Mouse (Mus musculus) lung, postnatal 36 days (tissue): ENCODE results near the gene Mvb12b.

Experiments
- DNase-seq: peaks from one replicate; pipeline ENCODE4 v3.0.0; 2022; ENCODE audit warnings: mixed read lengths

Gene Mvb12b

GRCm38 (mm10) chr2:33884623-33885263 is 3.0 kb downstream of the Mvb12b start:
- no peak for DNase-seq

GRCm38 (mm10) chr2:33879223-33879622 is 8.5 kb downstream of the Mvb12b start:
- DNase-seq = no peak

- DNase-seq = no peak
Measured at GRCm38 (mm10) chr2:33878437-33878836, 9.3 kb downstream of the Mvb12b start.

GRCm38 (mm10) chr2:33877663-33878360 is 9.9 kb downstream of the Mvb12b start:
- no peak for DNase-seq

GRCm38 (mm10) chr2:33876529-33877290 is 11.0 kb downstream of the Mvb12b start:
- DNase-seq = peak; percentile 64

GRCm38 (mm10) chr2:33875594-33875993 is 12.2 kb downstream of the Mvb12b start:
- no peak for DNase-seq

GRCm38 (mm10) chr2:33874856-33875576 is 12.7 kb downstream of the Mvb12b start:
- peak; percentile 72 for DNase-seq

GRCm38 (mm10) chr2:33874367-33874766 is 13.4 kb downstream of the Mvb12b start:
- peak; percentile 77 for DNase-seq

- DNase-seq = no peak
Measured at GRCm38 (mm10) chr2:33873501-33873900, 14.2 kb downstream of the Mvb12b start.

GRCm38 (mm10) chr2:33872841-33873271 is 14.9 kb downstream of the Mvb12b start:
- DNase-seq = peak; percentile 76

- DNase-seq = no peak
Measured at GRCm38 (mm10) chr2:33871181-33871520, 16.6 kb downstream of the Mvb12b start.

- peak; percentile 90 for DNase-seq
Measured at GRCm38 (mm10) chr2:33870369-33871180, 17.2 kb downstream of the Mvb12b start.

- DNase-seq = no peak
Measured at GRCm38 (mm10) chr2:33869689-33870343, 17.9 kb downstream of the Mvb12b start.

- DNase-seq = no peak
Measured at GRCm38 (mm10) chr2:33868996-33869688, 18.6 kb downstream of the Mvb12b start.

- no peak for DNase-seq
Measured at GRCm38 (mm10) chr2:33868322-33868721, 19.4 kb downstream of the Mvb12b start.

GRCm38 (mm10) chr2:33856746-33857145 is 31.0 kb downstream of the Mvb12b start:
- no peak for DNase-seq

GRCm38 (mm10) chr2:33853011-33853976 is 34.5 kb downstream of the Mvb12b start:
- DNase-seq = no peak

- DNase-seq = no peak
Measured at GRCm38 (mm10) chr2:33847196-33847834, 40.4 kb downstream of the Mvb12b start.

- no peak for DNase-seq
Measured at GRCm38 (mm10) chr2:33846635-33847034, 41.1 kb downstream of the Mvb12b start.
